In the genomic region with DNA sequence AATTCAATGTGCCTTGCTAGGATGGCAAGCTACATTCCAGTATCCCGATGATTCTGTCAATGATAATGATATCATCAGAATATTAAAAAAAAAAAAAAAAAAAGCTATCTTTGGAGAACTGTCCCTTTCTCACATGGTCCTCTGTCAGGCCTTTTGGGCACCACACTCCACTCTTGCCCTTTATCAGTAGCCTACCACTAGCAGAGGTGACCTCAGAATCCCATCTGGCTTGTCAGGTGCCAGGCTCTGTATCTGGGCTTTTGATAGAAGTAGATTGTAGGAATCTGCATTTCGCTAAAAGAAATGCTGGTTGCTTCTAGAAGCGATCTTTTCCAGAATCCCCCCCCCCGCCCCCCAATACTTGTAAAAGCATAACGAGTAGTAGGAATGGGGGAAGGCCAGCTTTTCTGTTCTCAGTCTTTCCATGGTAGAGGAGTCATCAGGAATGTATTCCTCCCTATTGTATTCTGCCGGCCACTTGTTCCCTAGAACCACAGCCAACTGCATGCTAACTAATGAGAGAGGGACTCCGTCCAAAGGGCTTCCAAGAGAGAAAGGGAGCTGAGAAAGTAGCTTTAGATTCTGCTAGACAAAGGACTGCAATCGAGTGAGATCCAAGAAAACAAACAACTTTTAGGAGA, we compare ENCODE assay signal across 8 mouse cellular contexts.
DNase-seq lines count a peak whose midpoint lies in the region; ATAC-seq and TF ChIP-seq lines count a peak whose summit lies in the region.

No protein-coding gene starts in this region.

- intact Hi-C loops in heart, adult 2 months (cut with DNase I) = no loop called here
- intact Hi-C loops in heart, postnatal 36 days (cut with DNase I) = loop anchor here (5.0 kb wide), 1 partner anchor 217 kb away; no protein-coding TSS in a partner anchor
- intact Hi-C loops in left cerebral cortex, postnatal 4 days (cut with DNase I) = no loop called here

- TF ChIP-seq CTCF in heart, adult 2 months (IDR thresholded peaks at IDR 0.05) = no peak

- H3K27me3 ChIP-seq in heart, adult 2 months (ENCODE audit: control insufficient read depth, insufficient read depth, low read length) = no peaks in the 10 kb centered on the region
- no peaks in the 10 kb centered on the region for H3K27me3 ChIP-seq in embryonic facial prominence, embryonic 11.5 days (ENCODE audit: control insufficient read depth, insufficient read depth, low read length)
- no peaks in the 10 kb centered on the region for H3K27me3 ChIP-seq in hindbrain, embryonic 12.5 days
- no peaks in the 10 kb centered on the region for H3K27me3 ChIP-seq in myocyte (ENCODE audit: control insufficient read depth, insufficient read depth, insufficient read length)

- no peaks in the 10 kb centered on the region for H3K79me2 ChIP-seq in heart, adult 2 months (replicated peaks; ENCODE audit: control insufficient read depth, insufficient read depth, low read length)
- no peaks in the 10 kb centered on the region for H3K79me2 ChIP-seq in myocyte (ENCODE audit: control insufficient read depth, insufficient read depth)

- peaks cover 6% of the 10 kb centered on the region; the same call in 1 of the 2 replicates for H3K4me1 ChIP-seq in heart, adult 2 months (ENCODE audit: control insufficient read depth, insufficient read depth, low read length)
- no peaks in the 10 kb centered on the region for H3K4me1 ChIP-seq in embryonic facial prominence, embryonic 11.5 days (ENCODE audit: control insufficient read depth, insufficient read depth, low read length)
- H3K4me1 ChIP-seq in hindbrain, embryonic 12.5 days = peaks cover 24% of the 10 kb centered on the region

- H3K4me2 ChIP-seq in embryonic facial prominence, embryonic 11.5 days (ENCODE audit: low read depth, low read length) = peak overlapping the region; percentile 51
- H3K4me2 ChIP-seq in hindbrain, embryonic 12.5 days (replicated peaks) = peak overlapping the region; percentile 79
- peak overlapping the region; percentile 92 for H3K4me2 ChIP-seq in myocyte (ENCODE audit: low read depth)

- peaks cover 7% of the 10 kb centered on the region for H3K36me3 ChIP-seq in heart, adult 2 months (ENCODE audit: control insufficient read depth, insufficient read depth, low read length)
- no peaks in the 10 kb centered on the region for H3K36me3 ChIP-seq in embryonic facial prominence, embryonic 11.5 days (replicated peaks; ENCODE audit: control insufficient read depth, insufficient read depth, low read depth, low read length)
- H3K36me3 ChIP-seq in hindbrain, embryonic 12.5 days = peaks cover 3% of the 10 kb centered on the region; the same call in 1 of the 2 replicates
- no peaks in the 10 kb centered on the region for H3K36me3 ChIP-seq in myocyte (ENCODE audit: control insufficient read depth, insufficient read depth)

- DNase-seq in heart, adult 2 months = peak in 1 of 2 experiments; percentile 17
- DNase-seq in heart, postnatal 36 days = no peak
- peak; percentile 40 for DNase-seq in embryonic facial prominence, embryonic 11.5 days (ENCODE audit: low spot score)
- DNase-seq in left cerebral cortex, postnatal 4 days = no peak
- no peak for DNase-seq in left cerebral cortex, adult 11 months (ENCODE audit: low spot score)
- no peak for DNase-seq in left cerebral cortex, adult 8-10 months (ENCODE audit: low spot score in 2 of 2)

- no peak for TF ChIP-seq POLR2A in heart, adult 2 months (IDR thresholded peaks at IDR 0.05; ENCODE audit: insufficient read depth, low read depth, low read length)
- no peak for TF ChIP-seq POLR2A in myocyte (IDR thresholded peaks at IDR 0.05; ENCODE audit: insufficient read length, low read depth)

- 33% methylated on average over 8 of the region's 8 CpGs for WGBS in heart, adult 2 months
- 18% methylated on average over 8 of the region's 8 CpGs for WGBS in embryonic facial prominence, embryonic 11.5 days
- 13% methylated on average over 8 of the region's 8 CpGs for WGBS in hindbrain, embryonic 12.5 days

- no peak for TF ChIP-seq EP300 in heart, adult 2 months (IDR thresholded peaks at IDR 0.05; ENCODE audit: insufficient read depth, low read depth, low read length)

- ATAC-seq in embryonic facial prominence, embryonic 11.5 days (replicated peaks; ENCODE audit: insufficient number of reproducible peaks, low FRiP score, low TSS enrichment, low read depth) = no peak
- peak; percentile 44; the same call in 1 of the 2 replicates for ATAC-seq in hindbrain, embryonic 12.5 days (ENCODE audit: low FRiP score)

- no peak overlapping the region for H3ac ChIP-seq in myocyte (ENCODE audit: control insufficient read depth, insufficient read length)

- H3K4me3 ChIP-seq in heart, adult 2 months = no peak overlapping the region; the same call in 1 of the 2 replicates
- H3K4me3 ChIP-seq in embryonic facial prominence, embryonic 11.5 days (ENCODE audit: low read depth, low read length) = peak overlapping the region; percentile 73
- peak overlapping the region; percentile 69 for H3K4me3 ChIP-seq in hindbrain, embryonic 12.5 days
- H3K4me3 ChIP-seq in myocyte = peak overlapping the region; percentile 30

- H3K9ac ChIP-seq in heart, adult 2 months (ENCODE audit: low read depth, low read length) = no peak overlapping the region
- H3K9ac ChIP-seq in embryonic facial prominence, embryonic 11.5 days (replicated peaks; ENCODE audit: low read length) = peak overlapping the region; percentile 87
- H3K9ac ChIP-seq in hindbrain, embryonic 12.5 days = peak overlapping the region; percentile 76

- peak overlapping the region; percentile 6; the same call in 1 of the 2 replicates for H3K27ac ChIP-seq in heart, adult 2 months
- H3K27ac ChIP-seq in embryonic facial prominence, embryonic 11.5 days (replicated peaks; ENCODE audit: low read depth, low read length) = no peak overlapping the region; the same call in 1 of the 2 replicates
- peak overlapping the region; percentile 82 for H3K27ac ChIP-seq in hindbrain, embryonic 12.5 days

- no peaks in the 10 kb centered on the region for H3K9me3 ChIP-seq in embryonic facial prominence, embryonic 11.5 days (replicated peaks; ENCODE audit: control insufficient read depth, low read length)
- H3K9me3 ChIP-seq in hindbrain, embryonic 12.5 days (replicated peaks) = no peaks in the 10 kb centered on the region

TF ChIP-seq in myocyte, 11 proteins besides CTCF, POLR2A, EP300 and RAD21:
- TF ChIP-seq MYOD1 (IDR thresholded peaks at IDR 0.05; ENCODE audit: control insufficient read depth in 1 of 3, insufficient read length in 2 of 3, low read depth in 2 of 3) = no peak
- TF ChIP-seq USF1 (IDR thresholded peaks at IDR 0.05; ENCODE audit: low read depth) = no peak
- no peak for TF ChIP-seq CEBPB (IDR thresholded peaks at IDR 0.05; ENCODE audit: insufficient read depth, poor library complexity, severe bottlenecking)
- no peak for TF ChIP-seq REST (IDR thresholded peaks at IDR 0.05; ENCODE audit: insufficient read depth, insufficient read length)
- TF ChIP-seq TCF3 (IDR thresholded peaks at IDR 0.05; ENCODE audit: insufficient read length, low read depth) = no peak
- TF ChIP-seq TCF12 (IDR thresholded peaks at IDR 0.05; ENCODE audit: insufficient read depth, poor library complexity, severe bottlenecking) = no peak
